Mouse (Mus musculus) cortical plate, adult 2 months (tissue): ENCODE measurements around the gene Olfr287.

Experiments
- CTCF ChIP-seq: fragments of 200-500 bp; IDR thresholded peaks from 2 replicates; pipeline ENCODE4 v1.5.1; 2011; ENCODE audit warnings: mild to moderate bottlenecking, control low read depth, low read length; ENCODE audit not compliant: insufficient read depth; ENCODE audit errors: extremely low read depth
- POLR2A ChIP-seq: fragments of 200-500 bp; IDR thresholded peaks from 2 replicates; pipeline ENCODE4 v1.6.1; 2011; ENCODE audit warnings: mild to moderate bottlenecking, low read length, control low read depth; ENCODE audit not compliant: insufficient read depth; ENCODE audit errors: extremely low read depth

DNA sequence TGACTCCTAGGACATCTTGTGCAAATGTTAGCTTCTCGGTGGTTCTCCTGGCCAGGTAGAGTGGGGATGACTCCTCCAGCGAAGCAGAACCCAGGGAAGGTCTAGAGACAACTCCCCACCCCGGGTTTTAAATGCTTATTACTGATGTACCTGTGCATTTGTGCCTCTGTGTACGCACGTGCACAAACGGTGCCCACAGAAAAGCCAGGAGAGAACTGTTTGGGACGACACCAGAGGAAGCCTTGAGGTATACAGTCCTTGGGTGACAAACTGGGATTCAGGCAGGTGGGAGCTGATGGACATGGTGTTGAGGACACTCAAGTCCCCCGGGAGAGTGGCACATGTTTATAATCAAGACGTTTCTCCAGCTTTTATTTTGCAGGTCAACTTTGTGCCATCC lies 49.9 kb downstream of the Olfr287 start:
- TF ChIP-seq CTCF: no peak
- no peak for TF ChIP-seq POLR2A
